In genomic region chr4:130799118-130799517, GRCm38 (mm10) we compare ENCODE assay signal across 8 mouse cellular contexts. TPM values are rescaled to one million over a fixed set of nuclear protein-coding genes. Genes with fewer than 3 reads are reported as not detected.
DNase-seq lines count a peak whose midpoint lies in the region; ATAC-seq lines count a peak whose summit lies in the region.

No protein-coding gene starts in this region.

- 37% methylated on average over 4 of the region's 4 CpGs for WGBS in lung, embryonic 15.5 days
- 49% methylated on average over 4 of the region's 4 CpGs for WGBS in heart, embryonic 15.5 days

- no peak overlapping the region for H3K4me3 ChIP-seq in lung, embryonic 15.5 days
- no peak overlapping the region for H3K4me3 ChIP-seq in heart, embryonic 15.5 days

- H3K9me3 ChIP-seq in lung, embryonic 15.5 days = no peaks in the 10 kb centered on the region
- H3K9me3 ChIP-seq in heart, embryonic 15.5 days (replicated peaks) = no peaks in the 10 kb centered on the region

- no peak overlapping the region for H3K4me2 ChIP-seq in lung, embryonic 15.5 days
- H3K4me2 ChIP-seq in heart, embryonic 15.5 days = no peak overlapping the region

- no peak; the same call in 1 of the 2 replicates for ATAC-seq in lung, embryonic 15.5 days (ENCODE audit: borderline replicate concordance, extremely low read depth, low FRiP score, low TSS enrichment)
- no peak; the same call in 1 of the 2 replicates for ATAC-seq in heart, embryonic 15.5 days (replicated peaks; ENCODE audit: insufficient number of reproducible peaks, insufficient read depth, low FRiP score, low read depth)

- H3K27ac ChIP-seq in lung, embryonic 15.5 days = peak overlapping the region; percentile 50
- H3K27ac ChIP-seq in heart, embryonic 15.5 days = peak overlapping the region; percentile 75

- peaks cover 47% of the 10 kb centered on the region for H3K4me1 ChIP-seq in lung, embryonic 15.5 days
- peaks cover 85% of the 10 kb centered on the region for H3K4me1 ChIP-seq in heart, embryonic 15.5 days (replicated peaks)

- no peak for DNase-seq in lung, adult 18-20 months
- DNase-seq in cerebellum, adult 9-11 months = peak; percentile 74
- DNase-seq in lung, postnatal 36 days = peak; percentile 47
- no peak for DNase-seq in urinary bladder, postnatal 4 days (ENCODE audit: low spot score in 2 of 2)
- DNase-seq in right cerebral cortex, adult 18-20 months = no peak
- DNase-seq in right cerebral cortex, adult 2 months (ENCODE audit: low spot score in 2 of 2) = no peak

- H3K27me3 ChIP-seq in lung, embryonic 15.5 days = no peaks in the 10 kb centered on the region
- H3K27me3 ChIP-seq in heart, embryonic 15.5 days = no peaks in the 10 kb centered on the region

- H3K9ac ChIP-seq in lung, embryonic 15.5 days = no peak overlapping the region
- H3K9ac ChIP-seq in heart, embryonic 15.5 days = no peak overlapping the region

- H3K36me3 ChIP-seq in lung, embryonic 15.5 days = no peaks in the 10 kb centered on the region
- no peaks in the 10 kb centered on the region for H3K36me3 ChIP-seq in heart, embryonic 15.5 days

RNA-seq across cellular contexts. Expression of gene Sdc3, which starts 6.8 kb away (rescaled TPM):
- polyA plus RNA-seq in lung, embryonic 15.5 days (2015; fragmentation: Nextera tagmentation; extraction: Ambion mirVana) = 20.5 and 21.7 TPM in 2 replicates
- 18.4 and 28.4 TPM in 2 replicates for polyA plus RNA-seq in heart, embryonic 15.5 days (2015; fragmentation: Nextera tagmentation; extraction: Ambion mirVana)

Comparison
In these comparisons a context has a peak if more than half of its experiments do, and no peak if none do; other contexts are left out.
1. DNase-seq: peak in cerebellum, adult 9-11 months (single experiment) and lung, postnatal 36 days (single experiment); none in lung, adult 18-20 months (0 of 2), urinary bladder, postnatal 4 days (0 of 2), right cerebral cortex, adult 18-20 months (single experiment) and right cerebral cortex, adult 2 months (0 of 2).